Mouse (Mus musculus): Measurements from ENCODE around the gene Fam205c. TPM values are rescaled to one million over a fixed set of nuclear protein-coding genes. Genes with fewer than 3 reads are reported as not detected.

Fam205c gene
- 2.5 and 2.6 TPM in 2 replicates for polyA plus RNA-seq (2016; fragmentation: Nextera tagmentation; extraction: Ambion mirVana)

DNA sequence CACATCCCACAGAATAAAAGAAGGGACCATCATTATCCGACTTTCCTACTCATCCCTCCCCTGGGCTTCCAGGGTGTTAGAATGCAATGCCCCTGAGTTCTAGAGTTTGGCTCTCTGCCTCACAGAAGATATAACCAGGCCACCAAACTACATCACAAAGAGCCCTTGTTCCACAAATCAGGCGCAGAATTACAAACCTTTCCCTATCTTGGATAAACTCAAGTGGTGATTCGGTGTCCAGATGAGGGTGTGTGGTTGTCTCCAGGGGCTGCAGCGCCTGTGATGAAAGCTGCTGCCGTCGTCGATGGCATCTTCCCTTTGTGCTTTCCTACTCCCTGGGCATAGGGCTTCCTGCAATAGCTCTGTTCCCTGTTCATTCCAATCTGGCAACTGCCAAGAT lies at the start of gene Fam205c:
TSS of gene Fam205c (minus strand) at position 101 of the 400 bp plus-strand sequence.
- H3K36me3 ChIP-seq: no peaks in the 10 kb centered on the region
- 90% methylated on average over 7 of the region's 7 CpGs for WGBS
- H3K9me3 ChIP-seq: no peaks in the 10 kb centered on the region
- H3K9ac ChIP-seq: no peak within 1 kb of the TSS
- H3K27me3 ChIP-seq (replicated peaks): no peaks in the 10 kb centered on the region
- H3K4me3 ChIP-seq: no peak within 1 kb of the TSS
- H3K4me2 ChIP-seq (replicated peaks): no peak within 1 kb of the TSS
- no peak for ATAC-seq (ENCODE audit: low FRiP score, low read depth)
- H3K27ac ChIP-seq: no peak within 1 kb of the TSS
- H3K4me1 ChIP-seq: no peaks in the 10 kb centered on the region

DNA sequence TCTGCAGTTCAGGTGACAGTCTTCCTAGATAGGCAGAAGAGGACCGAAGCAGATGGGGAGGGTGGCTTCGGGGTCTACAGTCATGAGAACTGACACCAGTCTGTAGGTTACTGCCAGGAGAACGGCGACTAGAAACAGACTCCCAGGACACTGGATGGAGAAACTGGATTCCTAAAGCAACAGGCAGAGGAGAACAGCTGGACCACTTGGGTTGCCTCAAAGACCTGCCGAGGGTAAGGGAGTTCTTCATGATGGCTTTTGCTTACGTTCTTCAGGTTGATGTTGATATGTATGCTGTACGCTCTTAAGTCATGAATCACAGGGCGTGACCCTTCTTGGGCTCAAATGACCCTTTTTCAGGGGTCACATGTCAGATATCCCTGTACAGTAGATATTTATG lies 48.4 kb upstream of the Fam205c start:
- no peak overlapping the region for H3K27ac ChIP-seq
- 90% methylated on average over 8 of the region's 8 CpGs for WGBS
- no peak overlapping the region for H3K4me2 ChIP-seq (replicated peaks)

DNA sequence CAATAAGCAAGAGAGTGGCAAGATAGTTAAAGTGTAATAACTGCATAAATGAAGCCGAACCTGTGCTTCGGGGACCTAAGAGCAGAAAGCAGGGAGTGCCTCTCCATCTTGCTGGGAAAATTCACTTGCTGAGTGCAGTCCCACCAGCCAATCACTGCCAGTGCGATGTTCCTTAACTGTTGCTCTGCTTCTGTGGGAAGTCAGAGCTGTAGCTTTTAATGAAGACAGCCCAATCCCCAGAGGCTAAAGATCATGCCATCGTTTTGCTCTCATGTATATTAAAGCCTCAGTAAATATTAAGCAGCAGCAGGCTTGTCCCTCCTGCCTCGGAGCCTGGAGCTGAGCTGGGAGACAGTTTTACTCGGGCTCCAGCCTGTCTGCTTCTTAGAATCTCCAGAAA lies 48.0 kb upstream of the Fam205c start:
- H3K4me3 ChIP-seq: no peak overlapping the region
- H3K4me2 ChIP-seq (replicated peaks): no peak overlapping the region
- H3K27ac ChIP-seq: no peak overlapping the region
- no peaks in the 10 kb centered on the region for H3K9me3 ChIP-seq
- H3K36me3 ChIP-seq: no peaks in the 10 kb centered on the region
- peaks cover 8% of the 10 kb centered on the region for H3K4me1 ChIP-seq
- no peak for ATAC-seq (ENCODE audit: low FRiP score, low read depth)
- 69% methylated on average over 6 of the region's 6 CpGs for WGBS
- H3K27me3 ChIP-seq (replicated peaks): peaks cover 16% of the 10 kb centered on the region
- H3K9ac ChIP-seq: no peak overlapping the region

More for the DNA sequence above, 48.4 kb upstream of the Fam205c start:
- H3K36me3 ChIP-seq: no peaks in the 10 kb centered on the region
- no peak overlapping the region for H3K9ac ChIP-seq
- no peaks in the 10 kb centered on the region for H3K9me3 ChIP-seq
- peaks cover 5% of the 10 kb centered on the region for H3K4me1 ChIP-seq
- H3K27me3 ChIP-seq (replicated peaks): peaks cover 13% of the 10 kb centered on the region
- no peak for ATAC-seq (ENCODE audit: low FRiP score, low read depth)
- H3K4me3 ChIP-seq: no peak overlapping the region

DNA sequence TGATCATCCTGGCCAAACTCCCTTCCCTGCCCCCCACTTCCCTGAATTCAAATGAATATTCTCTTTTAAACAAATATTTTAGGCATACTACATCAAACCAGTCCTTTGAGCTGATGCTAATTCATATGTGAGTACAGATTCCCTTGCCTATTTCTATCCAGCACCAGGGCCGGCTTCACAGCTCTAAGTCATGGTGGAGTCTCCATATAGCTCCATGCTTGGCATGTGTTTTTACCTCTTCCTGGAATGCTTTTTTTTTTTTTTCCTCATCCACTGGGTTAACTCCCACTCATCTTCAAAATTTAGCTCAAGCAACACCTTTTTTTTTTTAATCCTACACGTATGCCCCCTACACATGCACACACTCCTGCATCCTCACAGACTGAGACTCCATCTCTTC lies 47.5 kb upstream of the Fam205c start:
- no peaks in the 10 kb centered on the region for H3K9me3 ChIP-seq
- peaks cover 8% of the 10 kb centered on the region for H3K4me1 ChIP-seq
- H3K36me3 ChIP-seq: no peaks in the 10 kb centered on the region
- H3K27ac ChIP-seq: no peak overlapping the region
- no peak overlapping the region for H3K4me2 ChIP-seq (replicated peaks)
- H3K9ac ChIP-seq: no peak overlapping the region
- no peak overlapping the region for H3K4me3 ChIP-seq
- peaks cover 19% of the 10 kb centered on the region for H3K27me3 ChIP-seq (replicated peaks)
- 81% methylated on average over 2 of the region's 2 CpGs for WGBS
- ATAC-seq (ENCODE audit: low FRiP score, low read depth): no peak

DNA sequence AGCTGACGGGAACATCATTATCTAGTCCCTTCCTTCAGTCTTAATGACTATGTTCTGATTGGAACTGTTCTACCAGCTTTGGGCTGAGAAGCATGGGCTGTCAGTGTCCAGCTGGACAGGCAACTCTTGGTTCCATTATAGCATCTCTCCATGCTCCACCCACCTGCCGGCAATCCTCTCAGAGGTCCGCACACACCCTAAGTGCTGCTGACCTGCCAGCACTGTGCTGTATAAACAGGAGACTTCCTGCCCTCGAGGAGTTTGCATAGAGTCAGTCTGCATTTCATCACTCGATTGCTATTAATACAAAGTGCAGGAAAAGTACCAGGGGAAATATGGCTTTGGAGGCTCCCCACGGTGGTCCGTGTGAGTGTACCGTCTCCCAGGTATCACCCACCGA lies 46.7 kb upstream of the Fam205c start:
- Histone ChIP-seq H3K9ac (no peak overlapping the region), H3K4me1 (peaks cover 8% of the 10 kb centered on the region), H3K36me3 (no peaks in the 10 kb centered on the region), H3K27me3 (replicated peaks) (peaks cover 25% of the 10 kb centered on the region), H3K4me2 (replicated peaks) (no peak overlapping the region), H3K9me3 (no peaks in the 10 kb centered on the region), H3K27ac (no peak overlapping the region), H3K4me3 (no peak overlapping the region)
- no peak for ATAC-seq (ENCODE audit: low FRiP score, low read depth)
- 86% methylated on average over 9 of the region's 9 CpGs for WGBS

DNA sequence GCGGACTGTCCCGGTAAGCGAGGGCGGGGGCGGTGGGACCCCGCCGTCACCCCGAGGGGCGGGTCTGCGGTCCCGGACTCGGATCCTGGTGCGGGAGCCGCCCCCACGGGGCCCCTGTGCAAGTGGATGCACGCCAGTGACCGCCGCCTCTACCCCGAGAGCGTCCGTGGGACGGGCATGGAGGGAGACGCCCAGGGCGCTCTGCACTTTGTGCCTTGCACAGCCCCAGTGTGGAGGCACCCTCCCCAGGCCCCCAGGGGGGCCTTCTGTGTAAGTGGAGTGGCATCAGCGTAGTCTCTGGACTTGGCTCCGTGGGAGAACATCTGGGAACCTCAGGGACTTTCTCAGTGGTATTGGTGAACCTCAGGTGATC lies 43.4 kb upstream of the Fam205c start:
- H3K4me1 ChIP-seq: peaks cover 8% of the 10 kb centered on the region
- no peaks in the 10 kb centered on the region for H3K9me3 ChIP-seq
- H3K27ac ChIP-seq: no peak overlapping the region
- H3K4me2 ChIP-seq (replicated peaks): peak overlapping the region; percentile 91
- peak overlapping the region; percentile 65 for H3K4me3 ChIP-seq
- WGBS: 4% methylated on average over 26 of the region's 26 CpGs
- H3K27me3 ChIP-seq (replicated peaks): peaks cover 35% of the 10 kb centered on the region
- H3K9ac ChIP-seq: peak overlapping the region; percentile 80
- H3K36me3 ChIP-seq: no peaks in the 10 kb centered on the region
- ATAC-seq (ENCODE audit: low FRiP score, low read depth): peak; percentile 77

DNA sequence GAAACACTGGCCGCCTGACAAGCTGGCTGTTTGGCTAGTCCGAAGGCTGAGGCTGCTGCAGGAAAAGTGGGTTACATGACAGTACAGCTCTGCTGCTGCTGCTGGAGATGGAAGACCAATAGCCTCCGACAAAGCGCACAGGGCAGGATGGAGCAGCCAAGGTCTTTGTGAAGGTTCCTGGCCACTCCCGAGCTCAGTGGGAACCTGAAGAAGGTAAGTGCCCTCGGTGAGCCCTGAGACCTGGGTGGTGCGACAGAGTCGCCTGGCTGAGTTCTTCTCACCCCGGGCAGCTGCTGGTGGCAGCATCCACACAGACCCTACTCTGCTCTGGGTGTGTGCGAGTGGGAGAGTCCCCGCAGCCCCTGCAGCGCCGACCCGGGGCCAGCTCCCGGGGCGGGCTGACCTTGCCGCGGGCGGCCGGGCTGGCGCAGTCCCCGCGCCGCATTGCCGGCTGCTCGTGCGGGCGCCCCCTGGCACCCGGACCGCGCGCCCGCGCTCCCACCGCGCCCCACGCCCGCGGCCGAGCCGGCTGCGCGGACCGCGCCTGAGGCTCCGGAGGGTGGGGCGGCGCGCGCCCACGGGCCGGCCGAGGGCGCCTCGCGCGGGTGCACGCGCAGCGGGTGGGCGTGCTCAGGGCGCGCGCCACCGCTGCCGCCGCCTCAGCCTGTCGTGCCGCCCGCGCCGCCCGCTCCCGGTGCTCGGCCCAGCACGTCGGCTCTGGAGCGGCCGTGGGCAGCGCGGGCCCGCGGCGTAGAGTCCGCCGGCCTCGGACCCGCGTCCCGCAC lies 42.8 kb upstream of the Fam205c start, which contains the start of gene Phf24:
TSS of gene Phf24 (plus strand) at position 44 of the 785 bp plus-strand sequence.
- Histone ChIP-seq H3K27me3 (replicated peaks) (peaks cover 35% of the 10 kb centered on the region), H3K27ac (no peak within 1 kb of the TSS), H3K9me3 (no peaks in the 10 kb centered on the region), H3K4me3 (peak within 1 kb of the TSS; percentile 65), H3K36me3 (no peaks in the 10 kb centered on the region), H3K9ac (peak within 1 kb of the TSS; percentile 80), H3K4me1 (peaks cover 8% of the 10 kb centered on the region), H3K4me2 (replicated peaks) (peak within 1 kb of the TSS; percentile 91)
- WGBS: under 1% methylated on average over 80 of the region's 90 CpGs
- peak; percentile 69 for ATAC-seq (ENCODE audit: low FRiP score, low read depth)

DNA sequence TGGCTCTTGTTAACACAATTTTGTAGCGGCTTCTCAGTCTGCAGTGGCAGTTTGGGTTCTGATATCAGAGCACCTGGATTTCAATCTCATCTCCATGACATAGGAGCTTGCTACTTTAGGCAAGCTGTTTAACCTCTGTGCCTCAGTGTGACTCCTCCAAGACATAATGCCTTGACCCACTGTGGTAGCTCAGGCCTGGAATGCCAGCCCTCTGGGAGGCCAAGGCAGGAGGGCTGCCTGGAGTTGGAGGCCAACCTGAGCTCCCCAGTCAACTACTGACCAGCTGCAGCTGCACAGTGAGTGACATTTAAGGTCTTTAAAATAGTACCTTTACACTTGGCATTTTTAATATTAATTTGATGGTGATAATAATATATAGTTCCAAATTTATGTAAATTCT lies 41.9 kb upstream of the Fam205c start:
- Histone ChIP-seq H3K4me1 (peaks cover 8% of the 10 kb centered on the region), H3K9me3 (no peaks in the 10 kb centered on the region), H3K4me2 (replicated peaks) (no peak overlapping the region), H3K36me3 (no peaks in the 10 kb centered on the region), H3K27ac (no peak overlapping the region), H3K9ac (no peak overlapping the region), H3K27me3 (replicated peaks) (peaks cover 35% of the 10 kb centered on the region), H3K4me3 (no peak overlapping the region)
- 70% methylated on average over 1 of the region's 1 CpGs for WGBS
- peak; percentile 14; the same call in 1 of the 2 replicates for ATAC-seq (ENCODE audit: low FRiP score, low read depth)

DNA sequence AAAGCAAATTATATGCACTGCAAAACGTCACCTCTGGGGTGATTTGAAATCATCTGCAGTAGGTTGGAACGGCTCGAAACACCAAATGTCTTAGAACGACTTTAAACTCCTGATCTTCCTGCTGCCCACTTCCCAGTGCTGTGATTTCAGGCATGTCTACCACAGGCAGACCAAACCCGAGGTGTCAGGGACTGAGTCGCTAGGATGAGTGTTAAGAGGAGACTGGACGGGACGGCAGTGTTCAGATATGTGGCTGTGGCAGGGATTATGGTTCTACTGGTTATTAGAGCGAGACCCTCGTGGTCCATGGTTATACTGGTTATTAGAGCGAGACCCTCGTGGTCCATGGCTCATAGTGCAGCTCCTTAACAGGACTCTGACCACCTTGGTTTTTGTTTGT lies 41.3 kb upstream of the Fam205c start:
- H3K4me1 ChIP-seq: peaks cover 8% of the 10 kb centered on the region
- H3K4me2 ChIP-seq (replicated peaks): no peak overlapping the region
- H3K27me3 ChIP-seq (replicated peaks): peaks cover 35% of the 10 kb centered on the region
- H3K9me3 ChIP-seq: no peaks in the 10 kb centered on the region
- no peak for ATAC-seq (ENCODE audit: low FRiP score, low read depth)
- WGBS: 86% methylated on average over 12 of the region's 12 CpGs
- H3K9ac ChIP-seq: no peak overlapping the region
- no peak overlapping the region for H3K4me3 ChIP-seq
- H3K27ac ChIP-seq: no peak overlapping the region
- no peaks in the 10 kb centered on the region for H3K36me3 ChIP-seq

DNA sequence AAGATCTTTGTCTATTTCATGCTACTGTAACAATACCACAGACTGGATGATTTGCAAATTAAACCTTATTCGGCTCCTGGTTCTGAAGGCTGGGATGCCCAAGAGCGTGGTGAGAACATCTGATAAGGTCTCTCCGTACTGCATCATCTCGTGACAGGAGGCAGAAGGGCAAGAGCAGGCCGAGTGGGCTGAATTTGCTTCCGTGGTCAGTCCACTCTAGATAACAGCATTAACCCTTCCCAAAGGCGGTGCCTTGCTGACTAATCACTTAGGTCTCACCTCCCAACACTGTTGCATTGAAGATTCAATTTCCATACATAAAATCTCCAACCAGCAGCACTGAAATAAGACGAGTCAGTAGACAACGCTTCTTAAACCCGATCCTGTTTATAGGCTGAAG lies 39.4 kb upstream of the Fam205c start:
- no peak overlapping the region for H3K27ac ChIP-seq
- H3K27me3 ChIP-seq (replicated peaks): peaks cover 31% of the 10 kb centered on the region
- H3K4me3 ChIP-seq: no peak overlapping the region
- H3K4me1 ChIP-seq: peaks cover 8% of the 10 kb centered on the region
- no peak for ATAC-seq (ENCODE audit: low FRiP score, low read depth)
- H3K4me2 ChIP-seq (replicated peaks): no peak overlapping the region
- no peak overlapping the region for H3K9ac ChIP-seq
- no peaks in the 10 kb centered on the region for H3K9me3 ChIP-seq
- 49% methylated on average over 10 of the region's 10 CpGs for WGBS
- H3K36me3 ChIP-seq: no peaks in the 10 kb centered on the region

DNA sequence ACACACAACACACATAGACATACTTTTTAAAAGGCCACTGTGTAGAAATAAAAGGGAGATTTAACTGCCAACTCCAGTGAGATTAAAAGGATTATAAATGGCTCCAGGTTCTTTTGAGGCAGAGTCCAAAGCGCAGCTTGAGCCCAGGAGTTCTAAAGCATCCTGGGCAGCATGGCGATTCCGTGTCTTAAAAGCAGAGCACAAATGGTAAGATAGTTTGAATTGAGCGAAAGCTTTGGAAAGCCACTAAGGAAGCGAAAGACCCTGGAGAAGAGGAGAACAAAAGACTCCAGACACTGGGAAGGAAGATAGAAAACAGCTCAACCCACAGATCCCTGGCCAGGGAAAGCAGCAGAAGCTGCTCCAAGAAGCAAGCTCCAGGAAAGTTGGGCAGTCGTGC lies 30.9 kb upstream of the Fam205c start:
- H3K36me3 ChIP-seq: no peaks in the 10 kb centered on the region
- H3K4me2 ChIP-seq (replicated peaks): no peak overlapping the region
- H3K9ac ChIP-seq: no peak overlapping the region
- H3K4me1 ChIP-seq: no peaks in the 10 kb centered on the region
- H3K27ac ChIP-seq: no peak overlapping the region
- H3K27me3 ChIP-seq (replicated peaks): no peaks in the 10 kb centered on the region
- H3K4me3 ChIP-seq: no peak overlapping the region
- ATAC-seq (ENCODE audit: low FRiP score, low read depth): no peak
- no peaks in the 10 kb centered on the region for H3K9me3 ChIP-seq
- 80% methylated on average over 6 of the region's 6 CpGs for WGBS

DNA sequence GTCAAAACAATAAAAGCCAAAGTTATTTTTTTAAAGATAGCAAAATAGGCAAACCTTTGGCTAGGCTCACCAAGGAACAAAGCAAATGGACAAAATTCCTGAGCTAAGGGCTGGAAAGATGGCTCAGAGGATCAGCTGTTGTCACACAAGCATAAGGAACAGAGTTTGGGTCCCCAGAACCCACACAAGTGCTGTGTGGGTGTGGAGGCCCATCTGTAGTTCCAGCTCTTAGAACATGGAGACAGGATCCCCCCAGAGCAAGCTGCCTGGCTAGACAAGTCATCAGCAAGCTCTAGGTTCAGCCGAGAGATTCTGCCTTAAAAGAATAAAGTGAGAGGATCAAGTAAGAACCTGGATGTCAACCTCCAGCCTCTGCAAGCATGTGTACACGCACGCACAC lies 30.5 kb upstream of the Fam205c start:
- H3K27me3 ChIP-seq (replicated peaks): no peaks in the 10 kb centered on the region
- no peak overlapping the region for H3K4me2 ChIP-seq (replicated peaks)
- H3K27ac ChIP-seq: no peak overlapping the region
- H3K36me3 ChIP-seq: no peaks in the 10 kb centered on the region
- no peak overlapping the region for H3K4me3 ChIP-seq
- no peaks in the 10 kb centered on the region for H3K9me3 ChIP-seq
- ATAC-seq (ENCODE audit: low FRiP score, low read depth): no peak
- H3K4me1 ChIP-seq: no peaks in the 10 kb centered on the region
- WGBS: 93% methylated on average over 3 of the region's 3 CpGs
- H3K9ac ChIP-seq: no peak overlapping the region

DNA sequence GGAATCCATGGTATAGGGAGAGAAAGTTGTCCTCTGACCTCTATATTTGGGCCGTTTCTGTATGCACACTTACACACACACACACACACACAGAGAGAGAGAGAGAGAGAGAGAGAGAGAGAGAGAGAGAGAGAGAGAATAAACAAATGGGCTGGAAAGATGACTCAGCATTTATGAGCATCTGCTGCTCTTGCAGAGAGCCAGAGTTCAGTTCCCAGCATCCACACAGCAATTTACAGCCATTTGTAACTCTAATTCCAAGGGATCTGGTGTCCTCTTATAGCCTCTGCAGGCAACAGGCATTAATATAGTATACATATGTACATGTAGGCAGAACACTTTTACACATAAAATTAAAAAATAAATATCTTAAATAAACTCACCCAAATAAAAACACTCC lies 29.9 kb upstream of the Fam205c start:
- Histone ChIP-seq H3K4me2 (replicated peaks) (no peak overlapping the region), H3K27me3 (replicated peaks) (no peaks in the 10 kb centered on the region), H3K36me3 (no peaks in the 10 kb centered on the region), H3K27ac (no peak overlapping the region), H3K9ac (no peak overlapping the region), H3K9me3 (no peaks in the 10 kb centered on the region), H3K4me3 (no peak overlapping the region), H3K4me1 (no peaks in the 10 kb centered on the region)
- ATAC-seq (ENCODE audit: low FRiP score, low read depth): no peak
- WGBS: 65% methylated on average over 1 of the region's 1 CpGs

Measured in neural tube, embryonic 12.5 days (tissue).